Mouse (Mus musculus) layer of hippocampus, adult 2 months (tissue): ENCODE data around the gene Rapgef4. TPM values are rescaled to one million over a fixed set of nuclear protein-coding genes. Genes with fewer than 3 reads are reported as not detected.

Experiments
- DNase-seq, 2 experiments: peaks; one replicate each; pipeline ENCODE4 v3.0.0; 2022; ENCODE audit warnings: low spot score in 2 of 2
- H3K27ac ChIP-seq: fragments of 200-600 bp; 2 replicates; pipeline ENCODE4 v1.8.1; 2022
- H3K4me3 ChIP-seq: fragments of 200-600 bp; 2 replicates; pipeline ENCODE4 v1.8.1; 2022; ENCODE audit warnings: mild to moderate bottlenecking
- CTCF ChIP-seq: fragments of 200-600 bp; conservative IDR thresholded peaks from 2 replicates; pipeline ENCODE4 v1.8.1; 2022; ENCODE audit warnings: antibody characterized with exemption, mild to moderate bottlenecking, moderate library complexity
- total RNA-seq, 2 experiments: library from RNA; stranded (reverse); gene quantifications; 2 replicates each; pipeline ENCODE4 v1.2.3; 2021

Gene Rapgef4
- total RNA-seq, 2 experiments from 2014 or later, result 381 TPM

GRCm38 (mm10) chr2:72239456-72239855, 258.4 kb downstream of the Rapgef4 start:
- H3K4me3 ChIP-seq, result no peak overlapping the region
- H3K27ac ChIP-seq, result peak overlapping the region; percentile 59
- no peak for TF ChIP-seq CTCF
- no peak for DNase-seq

- H3K4me3 ChIP-seq, result no peak overlapping the region
- DNase-seq, result no peak
- H3K27ac ChIP-seq, result no peak overlapping the region
- TF ChIP-seq CTCF, result no peak
These were observed 259.0 kb downstream of the Rapgef4 start for GRCm38 (mm10) chr2:72239993-72240392.

DNA sequence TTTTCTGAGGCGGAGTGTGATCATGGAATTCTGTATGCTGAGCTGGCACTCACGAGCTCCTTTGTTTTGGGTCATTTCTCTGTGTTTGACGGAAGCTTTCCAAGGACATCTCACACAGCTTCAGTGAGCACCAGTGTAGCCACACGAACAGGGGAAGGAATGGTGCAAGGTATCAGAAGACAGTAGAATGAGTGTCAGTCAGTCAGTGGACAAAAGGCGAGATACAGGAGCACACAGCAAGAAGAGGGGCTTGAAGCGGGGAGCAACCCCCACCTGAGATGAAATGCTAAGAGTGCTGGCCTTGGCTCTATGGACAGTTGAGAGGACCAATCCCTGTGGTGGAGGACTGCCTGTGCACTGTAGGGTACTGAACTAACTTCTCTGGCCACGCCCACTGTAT, 259.7 kb downstream of the Rapgef4 start:
- no peak for DNase-seq
- Histone ChIP-seq H3K27ac (no peak overlapping the region), H3K4me3 (no peak overlapping the region)
- no peak for TF ChIP-seq CTCF

DNA sequence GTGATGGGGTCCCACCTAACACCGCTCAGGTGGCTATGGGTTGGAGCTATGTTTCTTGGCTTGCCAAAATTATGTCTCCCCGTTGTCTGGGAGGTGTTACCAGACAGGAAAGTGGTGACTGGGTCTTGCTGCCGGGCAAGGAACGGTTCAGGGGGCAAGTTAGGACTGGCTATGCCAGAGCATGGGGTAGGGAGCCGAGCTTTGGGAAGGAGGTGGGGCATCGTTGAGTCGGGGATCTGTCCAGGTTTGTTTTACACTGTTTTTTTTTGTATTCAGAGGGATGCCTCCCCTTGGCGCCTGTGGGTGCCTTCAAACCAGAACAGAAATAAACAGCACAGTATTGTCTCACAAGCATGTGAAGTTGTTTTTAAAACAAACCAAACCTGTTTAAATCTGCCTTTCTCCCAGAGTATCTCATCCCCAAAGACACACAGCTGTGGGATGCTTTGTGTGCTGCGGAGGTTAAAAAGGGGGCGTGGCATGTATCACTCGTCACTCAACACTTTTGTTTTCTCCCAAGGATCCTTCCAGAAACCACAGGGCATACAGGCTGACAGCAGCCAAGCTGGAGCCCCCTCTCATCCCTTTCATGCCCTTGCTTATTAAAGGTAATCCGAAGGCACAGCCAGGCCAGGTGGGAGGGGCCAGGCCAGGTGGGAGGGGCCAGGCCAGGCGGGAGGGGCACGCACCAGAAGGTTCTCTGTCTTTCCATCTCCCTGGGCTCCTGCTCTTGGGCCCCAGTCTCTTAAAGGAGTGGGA, 260.9 kb downstream of the Rapgef4 start:
- no peak for TF ChIP-seq CTCF
- no peak for DNase-seq
- H3K4me3 ChIP-seq, result no peak overlapping the region
- no peak overlapping the region for H3K27ac ChIP-seq

DNA sequence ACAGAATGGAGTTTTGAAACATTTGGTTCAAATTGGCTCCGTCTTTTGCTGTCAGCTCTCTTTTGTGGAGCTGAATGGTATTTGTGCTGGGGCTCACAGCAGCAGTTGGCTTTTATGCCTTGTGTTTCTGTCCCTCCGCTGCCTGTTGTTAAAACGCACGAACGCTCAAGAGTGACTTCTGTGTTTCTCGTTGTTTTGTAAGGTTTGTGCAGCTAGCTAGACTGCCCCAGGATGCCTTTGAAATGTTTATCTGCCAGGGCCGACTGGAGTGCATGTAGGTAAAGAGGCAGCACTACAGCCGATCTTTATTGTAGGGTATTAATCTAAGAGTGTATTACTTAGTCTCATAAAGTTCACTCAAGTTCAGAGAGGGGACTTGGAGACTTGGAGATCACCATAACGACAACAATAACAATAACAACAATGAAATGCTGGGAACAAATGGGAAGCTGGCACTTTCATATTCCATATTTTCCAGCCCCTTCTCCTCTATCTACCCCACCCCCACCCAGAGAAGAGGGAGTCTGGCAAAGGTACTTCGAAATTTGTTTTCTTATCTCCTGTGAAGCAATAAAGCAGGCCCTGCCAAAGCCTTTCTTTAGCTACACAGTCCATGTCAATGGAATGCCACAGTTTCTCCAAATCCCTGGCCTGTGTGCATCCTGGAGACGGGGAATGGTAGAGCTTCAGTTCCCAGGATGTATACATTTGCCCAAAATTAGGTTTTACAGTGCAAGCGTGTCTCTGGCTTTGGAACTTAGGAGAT, 262.1 kb downstream of the Rapgef4 start:
- Histone ChIP-seq H3K27ac (no peak overlapping the region), H3K4me3 (no peak overlapping the region)
- no peak for DNase-seq
- TF ChIP-seq CTCF, result no peak

DNA sequence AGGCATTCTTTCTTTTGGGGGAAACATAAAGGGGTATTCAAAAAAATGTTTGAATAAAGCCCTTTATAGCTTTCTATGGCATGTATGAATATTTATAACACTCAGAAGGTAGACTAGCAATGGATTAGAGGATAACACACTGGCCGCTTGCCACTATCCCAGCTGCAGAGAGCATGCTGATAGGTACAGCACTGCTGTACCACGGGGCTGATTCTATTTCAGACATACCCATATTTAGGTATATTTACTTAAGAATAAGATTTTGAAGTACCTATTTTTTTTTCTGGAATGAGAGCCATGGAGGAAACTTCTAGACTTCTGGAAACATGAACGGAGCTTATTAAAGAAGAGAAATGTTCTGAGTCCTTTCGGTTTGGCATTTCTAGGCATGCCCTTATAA, 264.6 kb downstream of the Rapgef4 start:
- Histone ChIP-seq H3K27ac (no peak overlapping the region), H3K4me3 (no peak overlapping the region)
- TF ChIP-seq CTCF, result no peak
- no peak for DNase-seq

GRCm38 (mm10) chr2:72246376-72246775, 265.3 kb downstream of the Rapgef4 start:
- no peak for TF ChIP-seq CTCF
- Histone ChIP-seq H3K4me3 (no peak overlapping the region), H3K27ac (no peak overlapping the region)
- no peak for DNase-seq

GRCm38 (mm10) chr2:72247819-72248218, 266.8 kb downstream of the Rapgef4 start:
- Histone ChIP-seq H3K4me3 (no peak overlapping the region), H3K27ac (no peak overlapping the region)
- no peak for TF ChIP-seq CTCF
- DNase-seq, result no peak

DNA sequence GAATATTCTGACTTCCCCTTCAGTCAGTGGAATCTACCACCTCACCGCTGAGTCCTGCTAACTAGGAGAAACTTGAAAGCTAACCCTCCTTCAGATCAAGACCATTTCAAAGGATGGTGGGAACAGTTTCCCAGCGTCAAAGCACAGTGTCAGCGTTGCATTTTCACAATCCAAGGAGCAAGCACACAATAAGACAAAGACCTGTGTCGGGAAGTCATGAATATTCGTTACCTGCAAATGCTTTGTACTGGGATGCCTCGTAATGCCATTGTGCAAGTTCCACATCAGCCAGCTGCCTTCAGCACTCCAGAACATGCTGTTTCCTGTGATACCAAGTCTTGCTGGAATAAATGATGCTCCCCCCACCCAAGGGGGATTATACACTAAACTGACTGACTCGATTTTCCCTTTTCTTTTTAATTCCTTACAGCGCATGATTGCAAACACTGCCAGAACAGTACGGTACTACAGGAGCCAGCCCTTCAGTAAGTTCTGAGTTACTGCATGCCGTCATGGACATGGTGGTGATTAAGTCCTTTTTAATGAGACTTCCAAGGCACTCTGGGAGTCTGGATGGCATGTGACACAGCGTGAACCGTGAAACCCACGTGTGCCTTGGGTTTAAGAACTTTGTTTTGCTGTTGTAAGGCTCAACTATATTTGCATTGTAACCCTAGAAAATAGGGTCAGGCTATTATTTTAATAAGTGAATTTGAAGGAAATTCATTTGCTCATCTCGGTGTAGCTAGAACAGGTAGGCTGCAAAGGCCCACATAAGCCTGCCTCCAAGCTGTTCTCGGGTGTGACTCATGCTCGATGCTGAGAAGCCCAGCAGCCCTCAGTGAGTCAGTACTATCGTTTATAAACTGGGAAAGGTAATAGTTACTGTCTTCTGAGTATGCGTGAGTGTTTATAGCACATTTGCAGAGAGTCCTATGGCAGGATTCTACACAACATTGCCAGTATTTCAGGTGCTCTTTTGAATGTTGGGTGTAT, 271.8 kb downstream of the Rapgef4 start:
- Histone ChIP-seq H3K27ac (0 out of 2 replicates have a peak overlapping the region, but pooled peaks have one; percentile 19), H3K4me3 (no peak overlapping the region)
- DNase-seq, result no peak
- TF ChIP-seq CTCF, result no peak

DNA sequence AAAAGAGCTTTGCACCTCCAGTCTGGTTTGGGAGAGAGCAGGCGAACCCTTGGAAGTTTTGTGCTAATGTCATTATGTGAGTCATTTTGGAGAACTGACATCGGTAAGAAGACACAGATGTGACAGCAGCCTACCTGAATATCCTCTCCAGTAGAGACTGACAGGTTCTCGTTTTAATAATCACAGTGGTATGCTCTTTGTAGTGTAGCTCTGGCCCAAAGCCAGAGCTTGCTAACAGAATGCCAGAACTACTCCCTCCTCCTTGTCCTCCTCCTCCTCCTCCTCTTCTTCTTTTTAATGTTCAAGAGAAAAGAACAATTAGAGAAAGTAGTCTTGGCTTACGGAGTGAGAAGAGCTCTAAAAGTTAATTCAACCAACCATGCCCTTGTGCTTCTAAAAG, 272.8 kb downstream of the Rapgef4 start:
- TF ChIP-seq CTCF, result no peak
- no peak overlapping the region; the same call in 1 of the 2 replicates for H3K4me3 ChIP-seq
- DNase-seq, result no peak
- no peak overlapping the region for H3K27ac ChIP-seq

DNA sequence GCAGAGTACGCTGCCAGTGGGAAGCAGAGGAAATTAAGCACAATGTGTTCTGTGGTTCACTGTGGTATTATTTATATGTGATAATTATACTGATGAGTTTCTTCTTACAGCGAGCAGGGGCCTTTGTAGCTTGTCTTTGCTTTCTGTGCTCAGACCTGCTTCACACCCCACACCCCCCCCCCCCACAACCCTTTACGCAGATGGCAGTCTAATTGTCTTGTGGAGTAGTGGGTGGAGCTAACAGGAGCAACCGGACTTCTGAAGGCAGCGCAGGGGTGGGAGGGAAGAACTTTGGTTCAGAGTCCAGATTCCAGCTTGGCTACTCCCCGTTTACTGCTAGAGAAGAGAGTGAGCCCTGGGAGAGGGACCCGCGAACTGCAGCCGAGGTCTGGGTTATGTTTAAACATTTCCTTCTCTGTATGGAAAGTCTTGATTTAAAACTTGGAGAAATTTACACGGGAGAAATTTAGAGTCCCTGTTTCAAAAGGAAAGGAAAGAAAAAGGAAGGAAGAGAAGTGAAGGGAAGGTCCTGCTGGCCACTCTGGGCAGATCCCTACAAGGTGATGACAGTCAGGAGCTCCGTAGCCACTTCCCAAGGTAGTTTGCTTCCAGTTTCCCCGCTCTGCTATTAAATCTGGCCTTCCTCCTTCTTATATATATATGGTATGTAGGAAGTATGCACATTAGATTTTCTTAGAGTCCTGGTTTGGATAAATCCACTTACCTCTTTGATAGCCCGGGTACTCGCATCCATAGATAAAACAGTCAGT, 274.0 kb downstream of the Rapgef4 start:
- DNase-seq, result no peak
- Histone ChIP-seq H3K4me3 (no peak overlapping the region), H3K27ac (peak overlapping the region; percentile 54; the same call in 1 of the 2 replicates)
- no peak for TF ChIP-seq CTCF

GRCm38 (mm10) chr2:72260704-72261103, 279.7 kb downstream of the Rapgef4 start:
- H3K4me3 ChIP-seq, result no peak overlapping the region
- DNase-seq, result no peak
- TF ChIP-seq CTCF, result no peak
- H3K27ac ChIP-seq, result no peak overlapping the region
